Mouse (Mus musculus): ENCODE measurements around the gene Tmem119. TPM values are rescaled to one million over a fixed set of nuclear protein-coding genes. Genes with fewer than 3 reads are reported as not detected.
A peak's percentile ranks its signal among the peaks of the same experiment; 100 is the strongest.

Gene Tmem119
- polyA plus RNA-seq, 1 experiment from 2014 or later: 5.7 TPM

- peaks cover 17% of the 10 kb centered on the region for H3K36me3 ChIP-seq (replicated peaks)
- peak; percentile 86 for ATAC-seq (replicated peaks)
- no peaks in the 10 kb centered on the region for H3K9me3 ChIP-seq
- under 1% methylated on average over 91 of the region's 97 CpGs for WGBS
- H3K27me3 ChIP-seq (replicated peaks): no peaks in the 10 kb centered on the region
- H3K4me3 ChIP-seq: peak overlapping the region; percentile 97
- peak overlapping the region; percentile 99 for H3K27ac ChIP-seq
- H3K4me2 ChIP-seq: peak overlapping the region; percentile 78
- peaks cover 32% of the 10 kb centered on the region for H3K4me1 ChIP-seq
- H3K9ac ChIP-seq: peak overlapping the region; percentile 95
Observed at GRCm38 (mm10) chr5:113771213-113772162, 28.8 kb downstream of the Tmem119 start.

- H3K9me3 ChIP-seq: no peaks in the 10 kb centered on the region
- peaks cover 29% of the 10 kb centered on the region for H3K4me1 ChIP-seq
- H3K27ac ChIP-seq: no peak overlapping the region
- no peak for ATAC-seq (replicated peaks)
- H3K4me2 ChIP-seq: no peak overlapping the region
- H3K27me3 ChIP-seq (replicated peaks): no peaks in the 10 kb centered on the region
- 94% methylated on average over 8 of the region's 8 CpGs for WGBS
- no peak overlapping the region for H3K9ac ChIP-seq
- no peak overlapping the region for H3K4me3 ChIP-seq
- H3K36me3 ChIP-seq (replicated peaks): no peaks in the 10 kb centered on the region; the same call in 1 of the 2 replicates
Observed at GRCm38 (mm10) chr5:113768806-113769205, 31.5 kb downstream of the Tmem119 start.

GRCm38 (mm10) chr5:113765641-113766526, 34.4 kb downstream of the Tmem119 start:
- no peak overlapping the region for H3K27ac ChIP-seq
- no peak overlapping the region for H3K4me3 ChIP-seq
- no peak for ATAC-seq (replicated peaks)
- WGBS: 94% methylated on average over 13 of the region's 13 CpGs
- peaks cover 14% of the 10 kb centered on the region for H3K36me3 ChIP-seq (replicated peaks)
- H3K4me1 ChIP-seq: peaks cover 21% of the 10 kb centered on the region
- H3K9ac ChIP-seq: no peak overlapping the region
- H3K9me3 ChIP-seq: no peaks in the 10 kb centered on the region
- H3K27me3 ChIP-seq (replicated peaks): no peaks in the 10 kb centered on the region
- no peak overlapping the region for H3K4me2 ChIP-seq

- H3K27ac ChIP-seq: no peak overlapping the region
- H3K4me1 ChIP-seq: peaks cover 8% of the 10 kb centered on the region
- H3K4me3 ChIP-seq: no peak overlapping the region
- H3K27me3 ChIP-seq (replicated peaks): no peaks in the 10 kb centered on the region
- 95% methylated on average over 7 of the region's 7 CpGs for WGBS
- ATAC-seq (replicated peaks): no peak
- no peaks in the 10 kb centered on the region for H3K9me3 ChIP-seq
- peaks cover 26% of the 10 kb centered on the region for H3K36me3 ChIP-seq (replicated peaks)
- no peak overlapping the region for H3K4me2 ChIP-seq
- H3K9ac ChIP-seq: no peak overlapping the region
Observed at GRCm38 (mm10) chr5:113764426-113764825, 35.9 kb downstream of the Tmem119 start.

GRCm38 (mm10) chr5:113761585-113761984, 38.7 kb downstream of the Tmem119 start:
- Histone ChIP-seq H3K36me3 (replicated peaks) (peaks cover 46% of the 10 kb centered on the region), H3K4me2 (no peak overlapping the region), H3K27me3 (replicated peaks) (no peaks in the 10 kb centered on the region), H3K9me3 (no peaks in the 10 kb centered on the region), H3K9ac (no peak overlapping the region), H3K27ac (no peak overlapping the region), H3K4me1 (no peaks in the 10 kb centered on the region), H3K4me3 (no peak overlapping the region)
- WGBS: 94% methylated on average over 2 of the region's 2 CpGs
- ATAC-seq (replicated peaks): no peak

GRCm38 (mm10) chr5:113755347-113756030, 44.8 kb downstream of the Tmem119 start:
- Histone ChIP-seq H3K36me3 (replicated peaks) (peaks cover 80% of the 10 kb centered on the region), H3K9ac (no peak overlapping the region), H3K27ac (no peak overlapping the region), H3K4me1 (no peaks in the 10 kb centered on the region), H3K9me3 (no peaks in the 10 kb centered on the region), H3K4me2 (no peak overlapping the region), H3K4me3 (no peak overlapping the region), H3K27me3 (replicated peaks) (no peaks in the 10 kb centered on the region)
- WGBS: 95% methylated on average over 15 of the region's 15 CpGs
- no peak for ATAC-seq (replicated peaks)

- H3K27me3 ChIP-seq (replicated peaks): no peaks in the 10 kb centered on the region
- H3K4me1 ChIP-seq: no peaks in the 10 kb centered on the region
- no peak overlapping the region for H3K4me2 ChIP-seq
- no peak overlapping the region for H3K27ac ChIP-seq
- no peak overlapping the region for H3K4me3 ChIP-seq
- no peak overlapping the region for H3K9ac ChIP-seq
- H3K9me3 ChIP-seq: no peaks in the 10 kb centered on the region
- H3K36me3 ChIP-seq (replicated peaks): peaks cover 84% of the 10 kb centered on the region
- no peak for ATAC-seq (replicated peaks)
- WGBS: 88% methylated on average over 9 of the region's 9 CpGs
Observed at GRCm38 (mm10) chr5:113751521-113752157, 48.7 kb downstream of the Tmem119 start.

- no peaks in the 10 kb centered on the region for H3K9me3 ChIP-seq
- peaks cover 85% of the 10 kb centered on the region for H3K36me3 ChIP-seq (replicated peaks)
- no peak overlapping the region for H3K9ac ChIP-seq
- H3K4me2 ChIP-seq: no peak overlapping the region
- no peak overlapping the region for H3K4me3 ChIP-seq
- no peak overlapping the region for H3K27ac ChIP-seq
- WGBS: 94% methylated on average over 13 of the region's 13 CpGs
- ATAC-seq (replicated peaks): no peak
- H3K27me3 ChIP-seq (replicated peaks): no peaks in the 10 kb centered on the region
- no peaks in the 10 kb centered on the region for H3K4me1 ChIP-seq
Observed at GRCm38 (mm10) chr5:113748556-113749331, 51.6 kb downstream of the Tmem119 start.

- Histone ChIP-seq H3K27me3 (replicated peaks) (no peaks in the 10 kb centered on the region), H3K9me3 (no peaks in the 10 kb centered on the region), H3K4me1 (no peaks in the 10 kb centered on the region), H3K27ac (no peak overlapping the region), H3K9ac (no peak overlapping the region), H3K4me2 (no peak overlapping the region), H3K36me3 (replicated peaks) (peaks cover 91% of the 10 kb centered on the region), H3K4me3 (no peak overlapping the region)
- 97% methylated on average over 5 of the region's 5 CpGs for WGBS
- ATAC-seq (replicated peaks): no peak
Observed at GRCm38 (mm10) chr5:113747629-113748028, 52.7 kb downstream of the Tmem119 start.

Data from midbrain, embryonic 15.5 days (tissue).